Mouse (Mus musculus) gastrocnemius, postnatal 25 days (tissue): ENCODE measurements around the gene L2hgdh. TPM values are rescaled to one million over a fixed set of nuclear protein-coding genes. Genes with fewer than 3 reads are reported as not detected.

Experiments
- DNase-seq: peaks from one replicate; pipeline ENCODE4 v3.0.0; 2022
- long read RNA-seq, 2 experiments: library from polyadenylated mRNA; stranded (forward); transcript quantifications; one replicate each; pipeline ENCODE4 v2.0.0; 2021
- total RNA-seq, 2 experiments: library from RNA; stranded (reverse); gene quantifications; 1 replicate in 1 of 2; 2 replicates in 1 of 2; pipeline ENCODE4 v1.2.3; 2021

The L2hgdh gene
- total RNA-seq = 10 to 100 TPM; 31.2 to 32.7 TPM
- long read RNA-seq, experiment 1, transcript L2hgdh-201 (10 exons, 3,340 nt) = major isoform, 20 of 32 reads
- long read RNA-seq, experiment 1, partial matches to known transcripts = 11 of 32 reads
- long read RNA-seq, experiment 1, other reads (novel, unspliced or antisense) = 1 of 32 reads
- long read RNA-seq, experiment 2, transcript L2hgdh-201 (10 exons, 3,340 nt) = major isoform, 34 of 41 reads
- long read RNA-seq, experiment 2, partial matches to known transcripts = 2 of 41 reads
- long read RNA-seq, experiment 2, other reads (novel, unspliced or antisense) = 5 of 41 reads

DNA sequence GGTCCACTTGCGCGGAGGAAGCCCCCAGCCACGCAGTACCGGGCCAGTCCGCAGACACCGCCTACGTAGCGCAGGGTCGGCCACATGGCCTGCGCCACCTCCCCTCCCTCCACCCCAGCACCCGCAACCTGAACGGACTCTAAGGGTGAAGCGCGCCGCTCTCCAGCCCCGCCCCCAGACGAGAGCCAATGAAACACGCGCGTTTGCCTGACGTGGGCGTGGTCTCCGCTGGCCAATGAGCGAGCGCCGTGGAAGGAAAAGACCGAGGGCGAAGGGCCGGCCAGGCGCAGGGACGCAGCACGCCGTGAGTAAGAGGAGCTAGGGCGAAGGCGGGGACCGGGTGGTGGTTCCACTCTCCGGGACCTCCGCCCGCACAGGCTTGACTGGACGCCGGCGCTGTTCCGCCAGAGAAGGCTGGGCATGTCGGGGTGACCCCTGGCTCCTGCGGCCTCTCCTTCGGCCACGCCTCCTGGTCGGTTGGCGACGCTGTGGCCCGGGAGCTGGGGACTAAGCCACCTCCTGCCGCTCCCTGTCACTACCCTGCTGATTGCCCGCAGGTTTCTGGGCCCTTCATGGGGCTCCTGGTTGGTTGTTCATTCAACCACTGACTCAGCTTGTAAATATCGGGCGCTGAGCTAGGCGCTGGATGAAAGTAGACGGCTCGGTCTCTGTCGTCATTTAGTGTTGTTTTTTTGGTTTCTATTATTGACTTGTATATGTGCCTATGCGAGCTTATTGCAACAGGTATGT lies at the start of gene L2hgdh, which contains the start of gene Atp5s:
Gene L2hgdh (minus strand): TSS at position 163 of the 750 bp plus-strand sequence.
Gene Atp5s (plus strand): TSS at position 240 of the 750 bp plus-strand sequence.
- DNase-seq = peak; percentile 96

DNA sequence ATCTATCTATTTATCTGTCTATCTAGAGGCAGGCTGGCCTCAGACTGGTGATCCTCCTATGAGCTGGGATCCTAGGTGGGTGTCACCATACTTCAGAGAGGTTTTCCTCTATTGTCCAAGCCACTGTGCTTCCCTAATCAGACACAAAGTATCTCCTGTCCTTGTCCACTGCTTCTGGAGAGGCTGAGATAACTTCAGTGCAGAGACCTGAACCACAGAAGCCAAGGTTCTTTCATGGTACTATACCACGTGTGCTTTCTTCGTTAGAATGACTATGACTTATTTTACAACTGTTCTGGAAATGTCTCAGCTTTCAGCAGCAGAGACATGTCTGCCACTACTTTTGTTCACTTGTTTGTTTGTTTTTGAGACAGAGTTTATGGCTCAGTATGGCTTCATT lies 44.2 kb upstream of the L2hgdh start:
- DNase-seq = no peak

- DNase-seq = no peak
Observed at GRCm38 (mm10) chr12:69767476-69768258, 43.0 kb upstream of the L2hgdh start.

GRCm38 (mm10) chr12:69766185-69766904 lies 41.7 kb upstream of the L2hgdh start:
- DNase-seq = no peak

DNA sequence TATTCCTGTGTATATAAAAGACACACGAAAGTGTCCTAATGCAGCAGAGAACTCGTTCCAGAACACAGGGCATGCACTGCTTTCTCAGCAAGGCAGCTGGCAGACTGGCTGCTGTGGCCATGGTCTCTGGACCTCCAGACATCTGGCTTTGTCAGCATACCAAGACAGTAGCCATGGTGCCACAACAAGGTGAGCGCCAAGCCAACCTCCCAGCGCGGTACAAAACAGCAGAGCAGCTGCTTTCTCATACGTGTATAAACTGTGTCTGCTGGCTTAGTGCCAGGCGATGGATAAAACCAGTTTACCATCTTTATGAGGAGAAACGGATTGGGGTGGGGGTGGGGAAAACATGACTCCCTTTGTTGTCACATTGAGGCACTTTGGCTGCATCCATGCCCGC lies 40.9 kb upstream of the L2hgdh start:
- DNase-seq = no peak

DNA sequence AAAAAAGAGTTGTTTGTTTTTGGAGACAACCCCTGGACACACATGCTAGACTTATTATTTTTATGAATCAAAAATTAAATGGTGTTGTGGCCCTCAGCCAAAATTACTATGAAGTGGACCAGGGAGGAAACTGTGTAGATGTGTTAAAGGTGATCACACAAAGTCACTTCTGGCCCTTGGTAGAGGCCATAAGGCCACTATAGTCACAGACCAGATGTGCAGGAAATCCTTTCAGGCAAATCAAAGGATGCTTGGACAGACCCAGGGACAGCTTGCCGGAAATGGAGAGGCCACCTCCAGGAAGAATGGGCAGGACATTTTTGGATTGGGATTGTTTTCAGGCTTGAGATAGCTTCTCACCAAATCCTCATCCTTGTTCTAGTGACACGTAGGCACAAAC lies 36.9 kb upstream of the L2hgdh start:
- no peak for DNase-seq

GRCm38 (mm10) chr12:69760743-69761406 lies 36.2 kb upstream of the L2hgdh start:
- DNase-seq = no peak

GRCm38 (mm10) chr12:69760014-69760413 lies 35.3 kb upstream of the L2hgdh start:
- no peak for DNase-seq

DNA sequence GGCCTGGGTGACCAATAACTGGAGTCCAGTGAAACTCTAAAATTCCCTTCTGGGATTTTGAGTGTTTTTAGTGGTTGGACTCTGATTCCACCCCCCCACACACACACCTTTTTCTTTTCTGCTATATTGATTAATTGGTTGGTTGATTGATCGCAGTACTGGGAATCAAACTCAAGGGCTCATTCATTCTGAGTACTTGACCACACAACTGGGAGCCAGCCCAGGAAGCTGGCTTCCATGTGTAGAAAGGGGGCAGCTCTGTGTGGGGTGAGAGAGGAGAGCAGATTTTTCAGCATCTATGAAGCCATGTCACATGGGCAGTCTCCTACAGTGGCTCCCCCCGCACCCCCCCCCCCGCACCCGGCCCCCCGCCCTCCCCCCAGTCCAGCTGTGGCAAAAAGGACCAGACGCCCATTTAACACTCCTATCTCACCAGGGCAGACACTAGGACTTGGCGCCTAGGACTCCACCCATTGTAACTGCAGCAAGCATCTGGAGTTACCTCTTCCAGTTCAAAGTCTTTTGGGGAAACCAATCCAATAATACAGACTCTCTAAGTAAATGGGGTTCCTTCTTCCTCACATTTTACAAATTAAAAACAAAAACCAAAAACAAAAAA lies 34.7 kb upstream of the L2hgdh start:
- no peak for DNase-seq

GRCm38 (mm10) chr12:69758221-69759185 lies 33.8 kb upstream of the L2hgdh start:
- no peak for DNase-seq

- DNase-seq = peak; percentile 85
Observed at GRCm38 (mm10) chr12:69757418-69758141, 32.9 kb upstream of the L2hgdh start.

DNA sequence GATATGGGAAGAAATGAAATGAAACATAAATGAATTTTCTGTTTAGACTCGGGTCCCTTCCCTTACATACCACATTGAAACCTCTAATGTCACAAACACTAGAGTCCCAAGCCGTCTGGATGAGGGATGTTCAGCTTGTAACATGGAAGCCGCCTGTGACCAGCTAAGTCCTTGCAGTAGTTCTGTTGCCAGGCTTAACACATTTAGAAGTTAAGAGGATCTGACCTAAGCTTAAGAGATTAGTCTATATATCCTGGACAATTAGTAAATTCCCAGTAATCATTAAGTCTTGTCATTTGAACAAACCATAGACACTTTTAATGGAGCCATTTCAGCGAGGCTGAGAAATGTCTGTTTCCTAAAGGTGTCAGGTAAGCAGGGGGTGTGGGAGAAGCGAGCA lies 31.3 kb upstream of the L2hgdh start:
- no peak for DNase-seq

GRCm38 (mm10) chr12:69753936-69754335 lies 29.3 kb upstream of the L2hgdh start:
- no peak for DNase-seq

- DNase-seq = peak; percentile 27
Observed at GRCm38 (mm10) chr12:69751864-69752341, 27.2 kb upstream of the L2hgdh start.

DNA sequence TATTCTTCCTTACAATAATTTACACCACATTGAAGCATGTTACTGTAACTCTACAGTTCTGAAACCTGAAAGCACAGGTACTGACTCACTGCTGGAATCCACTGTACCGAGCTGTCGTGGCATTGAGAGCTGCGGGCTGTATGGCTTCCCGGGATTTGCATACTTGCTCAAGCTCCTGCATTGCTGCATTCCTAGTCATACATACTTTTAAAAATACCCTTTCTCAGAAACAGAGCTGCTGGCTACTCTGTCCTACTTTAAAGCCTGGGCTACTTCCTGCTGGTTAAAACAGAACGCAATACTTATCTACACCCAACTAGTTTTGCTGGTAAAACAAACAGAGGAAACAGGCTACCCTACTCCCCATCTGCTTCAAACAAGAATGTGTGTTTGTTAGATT lies 19.5 kb upstream of the L2hgdh start:
- no peak for DNase-seq

- DNase-seq = no peak
Observed at GRCm38 (mm10) chr12:69741965-69742364, 17.3 kb upstream of the L2hgdh start.

- DNase-seq = no peak
Observed at GRCm38 (mm10) chr12:69733923-69734322, 9.2 kb upstream of the L2hgdh start.

DNA sequence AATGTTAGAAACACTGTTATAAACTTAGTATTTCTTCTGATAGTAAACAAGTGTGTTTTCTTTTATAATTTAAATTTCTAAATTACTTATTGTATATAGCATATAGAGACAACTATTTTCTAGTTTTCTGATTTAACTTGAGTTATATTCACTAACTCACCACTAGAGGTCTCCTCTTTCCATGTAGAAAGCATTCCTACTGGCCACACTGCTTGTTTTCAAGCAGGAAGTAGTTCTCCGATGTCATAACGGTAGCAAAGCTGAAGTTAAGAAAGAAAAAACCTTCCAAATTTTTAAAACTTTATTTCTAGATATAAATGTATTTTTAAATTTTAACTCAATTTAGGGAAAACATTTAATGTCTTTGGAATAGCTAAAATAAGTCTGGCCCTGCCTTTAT lies 8.8 kb upstream of the L2hgdh start:
- no peak for DNase-seq

DNA sequence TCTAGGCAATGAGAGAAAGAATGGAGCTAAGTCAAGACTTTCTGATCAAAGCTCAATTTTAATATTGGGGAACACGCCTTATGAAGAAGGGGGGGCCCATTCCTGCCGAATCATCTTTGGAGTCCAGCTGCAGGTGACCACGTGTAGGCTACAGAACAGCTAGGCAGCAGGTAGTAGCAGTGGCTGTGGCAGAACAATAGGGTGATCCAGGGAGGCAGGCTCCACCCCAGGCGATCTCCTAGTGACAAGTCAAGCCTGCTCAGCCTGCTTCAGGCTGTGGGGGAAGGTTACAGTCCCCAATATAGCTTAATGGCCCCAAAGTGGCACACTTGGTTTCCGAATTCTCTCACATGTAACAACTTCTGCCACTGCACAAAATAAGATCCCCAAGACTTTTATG lies 7.5 kb upstream of the L2hgdh start:
- DNase-seq = no peak
